Mouse (Mus musculus): ENCODE results near the gene C530008M17Rik.

The C530008M17Rik gene

GRCm38 (mm10) chr5:76866819-76867218 is 210.5 kb downstream of the C530008M17Rik start:
- H3K36me3 ChIP-seq (ENCODE audit: insufficient read depth, low read length) = 0 out of 2 replicates have a peak, but pooled peaks cover 7% of the 10 kb centered on the region
- H3K9me3 ChIP-seq (ENCODE audit: low read length) = no peaks in the 10 kb centered on the region
- H3K27me3 ChIP-seq (ENCODE audit: insufficient read depth, low read length) = peaks cover 26% of the 10 kb centered on the region
- no peak for TF ChIP-seq POU5F1 (IDR thresholded peaks at IDR 0.05; ENCODE audit: borderline replicate concordance, low read length)
- no peak for TF ChIP-seq CTCF (conservative IDR thresholded peaks at IDR 0.05; ENCODE audit: low read length)
- TF ChIP-seq NANOG (IDR thresholded peaks at IDR 0.05; ENCODE audit: borderline replicate concordance, low read length) = no peak
- no peak overlapping the region for H3K4me3 ChIP-seq (replicated peaks; ENCODE audit: low read length)
- H3K4me1 ChIP-seq (replicated peaks; ENCODE audit: low read depth, low read length) = peaks cover 29% of the 10 kb centered on the region

GRCm38 (mm10) chr5:76868693-76869286 is 212.5 kb downstream of the C530008M17Rik start:
- H3K27me3 ChIP-seq (ENCODE audit: insufficient read depth, low read length) = peaks cover 22% of the 10 kb centered on the region
- TF ChIP-seq NANOG (IDR thresholded peaks at IDR 0.05; ENCODE audit: borderline replicate concordance, low read length) (no peak), CTCF (conservative IDR thresholded peaks at IDR 0.05; ENCODE audit: low read length) (no peak), POU5F1 (IDR thresholded peaks at IDR 0.05; ENCODE audit: borderline replicate concordance, low read length) (no peak)
- H3K4me1 ChIP-seq (replicated peaks; ENCODE audit: low read depth, low read length) = peaks cover 21% of the 10 kb centered on the region

GRCm38 (mm10) chr5:76869553-76869952 is 213.2 kb downstream of the C530008M17Rik start:
- peaks cover 21% of the 10 kb centered on the region for H3K4me1 ChIP-seq (replicated peaks; ENCODE audit: low read depth, low read length)
- peaks cover 22% of the 10 kb centered on the region for H3K27me3 ChIP-seq (ENCODE audit: insufficient read depth, low read length)
- peaks cover 22% of the 10 kb centered on the region for H3K36me3 ChIP-seq (ENCODE audit: insufficient read depth, low read length)
- TF ChIP-seq POU5F1 (IDR thresholded peaks at IDR 0.05; ENCODE audit: borderline replicate concordance, low read length) (no peak), CTCF (conservative IDR thresholded peaks at IDR 0.05; ENCODE audit: low read length) (no peak), NANOG (IDR thresholded peaks at IDR 0.05; ENCODE audit: borderline replicate concordance, low read length) (no peak)
- H3K4me3 ChIP-seq (replicated peaks; ENCODE audit: low read length) = peak overlapping the region; percentile 68
- no peaks in the 10 kb centered on the region for H3K9me3 ChIP-seq (ENCODE audit: low read length)

More at GRCm38 (mm10) chr5:76868693-76869286, 212.5 kb downstream of the C530008M17Rik start:
- H3K36me3 ChIP-seq (ENCODE audit: insufficient read depth, low read length) = peaks cover 16% of the 10 kb centered on the region
- no peaks in the 10 kb centered on the region for H3K9me3 ChIP-seq (ENCODE audit: low read length)
- peak overlapping the region; percentile 68 for H3K4me3 ChIP-seq (replicated peaks; ENCODE audit: low read length)

- Histone ChIP-seq H3K9me3 (ENCODE audit: low read length) (no peaks in the 10 kb centered on the region), H3K4me1 (replicated peaks; ENCODE audit: low read depth, low read length) (peaks cover 18% of the 10 kb centered on the region), H3K4me3 (replicated peaks; ENCODE audit: low read length) (peak overlapping the region; percentile 51), H3K27me3 (ENCODE audit: insufficient read depth, low read length) (no peaks in the 10 kb centered on the region), H3K36me3 (ENCODE audit: insufficient read depth, low read length) (peaks cover 61% of the 10 kb centered on the region)
- TF ChIP-seq POU5F1 (IDR thresholded peaks at IDR 0.05; ENCODE audit: borderline replicate concordance, low read length) (no peak), CTCF (conservative IDR thresholded peaks at IDR 0.05; ENCODE audit: low read length) (peak; percentile 30; the same call in 1 of the 2 replicates)
These were observed 219.9 kb downstream of the C530008M17Rik start for GRCm38 (mm10) chr5:76876106-76876758.

- Histone ChIP-seq H3K36me3 (ENCODE audit: insufficient read depth, low read length) (peaks cover 78% of the 10 kb centered on the region), H3K27me3 (ENCODE audit: insufficient read depth, low read length) (no peaks in the 10 kb centered on the region), H3K9me3 (ENCODE audit: low read length) (no peaks in the 10 kb centered on the region), H3K4me3 (replicated peaks; ENCODE audit: low read length) (no peak overlapping the region), H3K4me1 (replicated peaks; ENCODE audit: low read depth, low read length) (peaks cover 13% of the 10 kb centered on the region)
- no peak for TF ChIP-seq CTCF (conservative IDR thresholded peaks at IDR 0.05; ENCODE audit: low read length)
- TF ChIP-seq POU5F1 (IDR thresholded peaks at IDR 0.05; ENCODE audit: borderline replicate concordance, low read length) = no peak
- TF ChIP-seq NANOG (IDR thresholded peaks at IDR 0.05; ENCODE audit: borderline replicate concordance, low read length) = no peak
These were observed 227.8 kb downstream of the C530008M17Rik start for GRCm38 (mm10) chr5:76884107-76884506.

GRCm38 (mm10) chr5:76887011-76887410 is 230.7 kb downstream of the C530008M17Rik start:
- Histone ChIP-seq H3K36me3 (ENCODE audit: insufficient read depth, low read length) (peaks cover 84% of the 10 kb centered on the region), H3K4me3 (replicated peaks; ENCODE audit: low read length) (no peak overlapping the region), H3K27me3 (ENCODE audit: insufficient read depth, low read length) (no peaks in the 10 kb centered on the region), H3K4me1 (replicated peaks; ENCODE audit: low read depth, low read length) (peaks cover 20% of the 10 kb centered on the region), H3K9me3 (ENCODE audit: low read length) (no peaks in the 10 kb centered on the region)
- TF ChIP-seq POU5F1 (IDR thresholded peaks at IDR 0.05; ENCODE audit: borderline replicate concordance, low read length) (no peak), CTCF (conservative IDR thresholded peaks at IDR 0.05; ENCODE audit: low read length) (no peak), NANOG (IDR thresholded peaks at IDR 0.05; ENCODE audit: borderline replicate concordance, low read length) (no peak)

GRCm38 (mm10) chr5:76892608-76893007 is 236.3 kb downstream of the C530008M17Rik start:
- Histone ChIP-seq H3K4me3 (replicated peaks; ENCODE audit: low read length) (no peak overlapping the region), H3K27me3 (ENCODE audit: insufficient read depth, low read length) (no peaks in the 10 kb centered on the region), H3K4me1 (replicated peaks; ENCODE audit: low read depth, low read length) (peaks cover 6% of the 10 kb centered on the region; the same call in 1 of the 2 replicates), H3K9me3 (ENCODE audit: low read length) (no peaks in the 10 kb centered on the region), H3K36me3 (ENCODE audit: insufficient read depth, low read length) (peaks cover 83% of the 10 kb centered on the region)
- TF ChIP-seq NANOG (IDR thresholded peaks at IDR 0.05; ENCODE audit: borderline replicate concordance, low read length) = no peak
- no peak for TF ChIP-seq POU5F1 (IDR thresholded peaks at IDR 0.05; ENCODE audit: borderline replicate concordance, low read length)
- TF ChIP-seq CTCF (conservative IDR thresholded peaks at IDR 0.05; ENCODE audit: low read length) = no peak

GRCm38 (mm10) chr5:76893084-76893483 is 236.8 kb downstream of the C530008M17Rik start:
- Histone ChIP-seq H3K27me3 (ENCODE audit: insufficient read depth, low read length) (no peaks in the 10 kb centered on the region), H3K9me3 (ENCODE audit: low read length) (no peaks in the 10 kb centered on the region), H3K36me3 (ENCODE audit: insufficient read depth, low read length) (peaks cover 86% of the 10 kb centered on the region), H3K4me1 (replicated peaks; ENCODE audit: low read depth, low read length) (peaks cover 6% of the 10 kb centered on the region; the same call in 1 of the 2 replicates), H3K4me3 (replicated peaks; ENCODE audit: low read length) (no peak overlapping the region)
- no peak for TF ChIP-seq NANOG (IDR thresholded peaks at IDR 0.05; ENCODE audit: borderline replicate concordance, low read length)
- no peak for TF ChIP-seq POU5F1 (IDR thresholded peaks at IDR 0.05; ENCODE audit: borderline replicate concordance, low read length)
- no peak for TF ChIP-seq CTCF (conservative IDR thresholded peaks at IDR 0.05; ENCODE audit: low read length)

Data from E14TG2a.4 (cell line).